9 mouse cellular contexts compared by ENCODE assay signal in the genomic region with DNA sequence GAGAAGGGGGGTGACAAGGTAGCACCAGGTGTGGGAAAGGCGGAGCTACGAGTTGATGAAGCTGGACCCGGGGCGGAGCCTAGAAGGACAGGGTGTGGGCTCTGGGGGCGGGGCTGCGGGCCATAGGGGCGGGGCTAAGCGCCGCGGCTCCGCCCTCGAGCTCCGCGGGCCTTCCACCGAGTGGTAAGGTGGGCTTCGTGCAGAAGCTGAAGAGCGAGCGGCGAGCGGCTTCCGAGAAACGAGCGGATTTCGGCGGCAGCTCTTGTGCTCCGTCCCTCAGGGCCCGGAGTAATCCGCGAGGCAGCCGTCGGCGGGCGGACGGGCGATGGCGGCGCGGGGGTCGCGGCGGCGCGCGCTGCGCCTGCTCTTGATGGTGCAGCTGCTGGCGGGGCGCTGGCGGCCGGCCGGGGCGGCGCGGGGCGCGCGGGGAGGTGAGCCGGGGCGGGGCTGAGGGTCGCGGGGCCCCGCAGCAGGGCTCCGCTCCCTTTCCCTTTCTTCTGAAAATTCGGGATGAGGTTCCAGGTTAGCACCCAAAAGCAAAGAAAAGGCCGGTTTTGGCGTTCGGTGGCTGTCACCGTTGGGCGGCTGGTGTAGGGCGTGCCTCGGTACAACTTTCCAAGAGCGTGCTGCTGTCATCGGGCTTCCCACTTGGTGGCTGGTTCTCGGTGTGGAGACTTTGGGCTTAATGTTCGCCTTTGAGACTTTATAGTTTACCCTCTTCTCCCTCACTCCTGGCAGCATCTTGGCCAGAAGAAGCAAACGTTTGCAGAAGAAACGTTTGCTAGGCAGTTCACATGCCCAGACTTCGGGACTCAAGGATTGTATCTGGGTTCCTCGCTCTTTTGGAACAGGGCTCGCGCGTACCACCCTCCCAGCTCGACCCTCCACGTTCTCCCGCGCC. TPM values are rescaled to one million over a fixed set of nuclear protein-coding genes. Genes with fewer than 3 reads are reported as not detected.
DNase-seq lines count a peak whose midpoint lies in the region; ATAC-seq and TF ChIP-seq lines count a peak whose summit lies in the region.
"Had no signal": no experiment of that assay in that cellular context is flagged by ENCODE, and none has a peak within 500 bp of the region (broad histone marks: within the 10 kb centered on the region; RNA-seq: fewer than 3 reads in every experiment).

No protein-coding gene starts in this region.

- TF ChIP-seq CTCF in cortical plate, adult 2 months (IDR thresholded peaks at IDR 0.05; ENCODE audit: extremely low read depth, insufficient read depth, low read length) = no peak
- no peak for TF ChIP-seq CTCF in heart, postnatal 0 days (IDR thresholded peaks at IDR 0.05; ENCODE audit: low read depth)

- TF ChIP-seq EP300 in heart, postnatal 0 days (IDR thresholded peaks at IDR 0.05; ENCODE audit: low read depth) = no peak

- no peak overlapping the region for H3K27ac ChIP-seq in cortical plate, adult 2 months (ENCODE audit: insufficient read depth, low read length)
- H3K27ac ChIP-seq in heart, postnatal 0 days (ENCODE audit: low read depth) = no peak overlapping the region
- H3K27ac ChIP-seq in limb, embryonic 10.5 days = peak overlapping the region; percentile 70; the same call in 1 of the 2 replicates
- peak overlapping the region; percentile 75 for H3K27ac ChIP-seq in midbrain, embryonic 10.5 days (replicated peaks)

- peak overlapping the region; percentile 25 for H3K4me3 ChIP-seq in cortical plate, adult 2 months (ENCODE audit: insufficient read depth, low read length)
- peak overlapping the region; percentile 55 for H3K4me3 ChIP-seq in heart, postnatal 0 days (ENCODE audit: low read depth, low read length)
- peak overlapping the region; percentile 75 for H3K4me3 ChIP-seq in limb, embryonic 10.5 days
- peak overlapping the region; percentile 73 for H3K4me3 ChIP-seq in midbrain, embryonic 10.5 days

- TF ChIP-seq POLR2A in cortical plate, adult 2 months (IDR thresholded peaks at IDR 0.05; ENCODE audit: extremely low read depth, insufficient read depth, low read length) = no peak

- WGBS in heart, postnatal 0 days = under 1% methylated on average over 73 of the region's 85 CpGs
- WGBS in limb, embryonic 10.5 days = 1% methylated on average over 85 of the region's 85 CpGs
- under 1% methylated on average over 82 of the region's 85 CpGs for WGBS in midbrain, embryonic 10.5 days

- no peaks in the 10 kb centered on the region for H3K36me3 ChIP-seq in heart, postnatal 0 days (replicated peaks; ENCODE audit: control insufficient read depth, insufficient read depth, low read length)
- no peaks in the 10 kb centered on the region for H3K36me3 ChIP-seq in limb, embryonic 10.5 days
- no peaks in the 10 kb centered on the region for H3K36me3 ChIP-seq in midbrain, embryonic 10.5 days

- peak overlapping the region; percentile 89 for H3K4me2 ChIP-seq in heart, postnatal 0 days (ENCODE audit: low read depth, low read length)

- H3K9me3 ChIP-seq in heart, postnatal 0 days (replicated peaks; ENCODE audit: control insufficient read depth, low read length) = no peaks in the 10 kb centered on the region
- no peaks in the 10 kb centered on the region for H3K9me3 ChIP-seq in limb, embryonic 10.5 days (replicated peaks)
- no peaks in the 10 kb centered on the region; the same call in 1 of the 2 replicates for H3K9me3 ChIP-seq in midbrain, embryonic 10.5 days (replicated peaks)

- H3K9ac ChIP-seq in heart, postnatal 0 days (replicated peaks; ENCODE audit: low read depth, low read length) = peak overlapping the region; percentile 26; the same call in 1 of the 2 replicates

- peaks cover 45% of the 10 kb centered on the region for H3K27me3 ChIP-seq in heart, postnatal 0 days (ENCODE audit: control insufficient read depth, insufficient read depth, low read length)
- peaks cover 51% of the 10 kb centered on the region for H3K27me3 ChIP-seq in limb, embryonic 10.5 days (ENCODE audit: low read depth, poor library complexity, severe bottlenecking)
- peaks cover 66% of the 10 kb centered on the region for H3K27me3 ChIP-seq in midbrain, embryonic 10.5 days (ENCODE audit: low read depth, poor library complexity, severe bottlenecking)

- H3K4me1 ChIP-seq in cortical plate, adult 2 months (ENCODE audit: control insufficient read depth, insufficient read depth, low read length) = peaks cover 3% of the 10 kb centered on the region; the same call in 1 of the 2 replicates
- no peaks in the 10 kb centered on the region for H3K4me1 ChIP-seq in heart, postnatal 0 days (ENCODE audit: control insufficient read depth, insufficient read depth)
- H3K4me1 ChIP-seq in limb, embryonic 10.5 days = peaks cover 17% of the 10 kb centered on the region
- peaks cover 23% of the 10 kb centered on the region for H3K4me1 ChIP-seq in midbrain, embryonic 10.5 days

- ATAC-seq in heart, postnatal 0 days (ENCODE audit: insufficient read depth, low read depth) = peak; percentile 70

- peak; percentile 20 for DNase-seq in urinary bladder, postnatal 14 days (ENCODE audit: low spot score)
- no peak for DNase-seq in urinary bladder, postnatal 4 days (ENCODE audit: low spot score in 2 of 2)
- DNase-seq in heart, postnatal 0 days (ENCODE audit: low spot score) = peak; percentile 10
- DNase-seq in limb, embryonic 10.5 days (ENCODE audit: low spot score) = peak; percentile 84
- peak; percentile 73 for DNase-seq in midbrain, embryonic 10.5 days (ENCODE audit: low spot score)
- DNase-seq in testis, postnatal 14 days (ENCODE audit: low spot score) = peak; percentile 68
- DNase-seq in cerebellum, adult 11-12 months = no peak

RNA-seq across cellular contexts. Expression of a gene that starts 0.9 kb away (rescaled TPM):
- polyA plus RNA-seq in cortical plate, adult 2 months (2012; rRNA removed) = 2.9 and 3.2 TPM in 2 replicates
- not detected in 2 replicates for total RNA-seq in heart, postnatal 0 days (2014; rRNA removed; ENCODE audit: low replicate concordance)
- polyA plus RNA-seq in heart, postnatal 0 days (2015; fragmentation: Nextera tagmentation; extraction: Ambion mirVana) = 0.07 TPM in 1 of 2 replicates, not detected in the other
- 0.23 and 0.45 TPM in 2 replicates for polyA plus RNA-seq in limb, embryonic 10.5 days (2016; fragmentation: Nextera tagmentation; extraction: Ambion mirVana)
- 2.7 and 3.6 TPM in 2 replicates for polyA plus RNA-seq in midbrain, embryonic 10.5 days (2016; fragmentation: Nextera tagmentation; extraction: Ambion mirVana)

RNA-seq across cellular contexts. Expression of a gene that starts 30.7 kb away (rescaled TPM):
- polyA plus RNA-seq in cortical plate, adult 2 months (2012; rRNA removed) = 0.19 TPM in 1 of 2 replicates, not detected in the other
- not detected in 2 replicates for total RNA-seq in heart, postnatal 0 days (2014; rRNA removed; ENCODE audit: low replicate concordance)
- 0.32 and 0.37 TPM in 2 replicates for polyA plus RNA-seq in heart, postnatal 0 days (2015; fragmentation: Nextera tagmentation; extraction: Ambion mirVana)
- 1.0 and 1.1 TPM in 2 replicates for polyA plus RNA-seq in limb, embryonic 10.5 days (2016; fragmentation: Nextera tagmentation; extraction: Ambion mirVana)
- 0.97 and 1.3 TPM in 2 replicates for polyA plus RNA-seq in midbrain, embryonic 10.5 days (2016; fragmentation: Nextera tagmentation; extraction: Ambion mirVana)

RNA-seq across cellular contexts. Expression of a gene that starts 31.0 kb away (rescaled TPM):
- 140 and 144 TPM in 2 replicates for polyA plus RNA-seq in cortical plate, adult 2 months (2012; rRNA removed)
- total RNA-seq in heart, postnatal 0 days (2014; rRNA removed; ENCODE audit: low replicate concordance) = 200 and 381 TPM in 2 replicates
- polyA plus RNA-seq in heart, postnatal 0 days (2015; fragmentation: Nextera tagmentation; extraction: Ambion mirVana) = 224 and 230 TPM in 2 replicates
- polyA plus RNA-seq in limb, embryonic 10.5 days (2016; fragmentation: Nextera tagmentation; extraction: Ambion mirVana) = 330 and 337 TPM in 2 replicates
- polyA plus RNA-seq in midbrain, embryonic 10.5 days (2016; fragmentation: Nextera tagmentation; extraction: Ambion mirVana) = 314 and 322 TPM in 2 replicates

RNA-seq across cellular contexts. Expression of a gene that starts 44.8 kb away (rescaled TPM):
- 0.26 and 0.44 TPM in 2 replicates for polyA plus RNA-seq in cortical plate, adult 2 months (2012; rRNA removed)
- total RNA-seq in heart, postnatal 0 days (2014; rRNA removed; ENCODE audit: low replicate concordance) = not detected in 2 replicates
- 0.11 TPM in 1 of 2 replicates, not detected in the other for polyA plus RNA-seq in heart, postnatal 0 days (2015; fragmentation: Nextera tagmentation; extraction: Ambion mirVana)
- polyA plus RNA-seq in limb, embryonic 10.5 days (2016; fragmentation: Nextera tagmentation; extraction: Ambion mirVana) = 0.15 and 0.25 TPM in 2 replicates
- 8.2 and 8.8 TPM in 2 replicates for polyA plus RNA-seq in midbrain, embryonic 10.5 days (2016; fragmentation: Nextera tagmentation; extraction: Ambion mirVana)
- polyA plus RNA-seq: gonadal fat pad, adult 2 months had no signal

Comparison
In these comparisons a context has a peak if more than half of its experiments do, and no peak if none do; other contexts are left out.
1. DNase-seq: peak in urinary bladder, postnatal 14 days (single experiment), heart, postnatal 0 days (single experiment), limb, embryonic 10.5 days (single experiment), midbrain, embryonic 10.5 days (single experiment) and testis, postnatal 14 days (single experiment); none in urinary bladder, postnatal 4 days (0 of 2) and cerebellum, adult 11-12 months (single experiment).
2. H3K27ac ChIP-seq: peak in limb, embryonic 10.5 days (single experiment) and midbrain, embryonic 10.5 days (single experiment); none in cortical plate, adult 2 months (single experiment) and heart, postnatal 0 days (single experiment).
3. H3K4me3 ChIP-seq: peak in every context shown above with its lines; median percentile 75 in limb, embryonic 10.5 days; 73 in midbrain, embryonic 10.5 days; 55 in heart, postnatal 0 days; 25 in cortical plate, adult 2 months.